12 mouse cellular contexts compared by ENCODE assay signal in genomic region chr9:107586504-107586903, GRCm38 (mm10). TPM values are rescaled to one million over a fixed set of nuclear protein-coding genes. Genes with fewer than 3 reads are reported as not detected.
DNase-seq lines count a peak whose midpoint lies in the region; ATAC-seq lines count a peak whose summit lies in the region.
"Had no signal": no experiment of that assay in that cellular context is flagged by ENCODE, and none has a peak within 500 bp of the region (broad histone marks: within the 10 kb centered on the region; RNA-seq: fewer than 3 reads in every experiment).

No protein-coding gene starts in this region.

- H3K4me2 ChIP-seq in hindbrain, embryonic 12.5 days (replicated peaks): no peak overlapping the region
- peak overlapping the region; percentile 70 for H3K4me2 ChIP-seq in liver, embryonic 13.5 days

- no peak for ATAC-seq in hindbrain, embryonic 12.5 days (ENCODE audit: low FRiP score)
- no peak for ATAC-seq in liver, embryonic 13.5 days (ENCODE audit: low read depth)

- no peak overlapping the region for H3K4me3 ChIP-seq in hindbrain, embryonic 10.5 days
- H3K4me3 ChIP-seq in hindbrain, embryonic 12.5 days: no peak overlapping the region
- H3K4me3 ChIP-seq in liver, embryonic 13.5 days (replicated peaks): peak overlapping the region; percentile 80

- H3K36me3 ChIP-seq in hindbrain, embryonic 10.5 days: peaks cover 42% of the 10 kb centered on the region
- H3K36me3 ChIP-seq in hindbrain, embryonic 12.5 days: peaks cover 27% of the 10 kb centered on the region
- peaks cover 58% of the 10 kb centered on the region for H3K36me3 ChIP-seq in liver, embryonic 13.5 days

- WGBS in hindbrain, embryonic 10.5 days: 92% methylated on average over 5 of the region's 5 CpGs
- WGBS in hindbrain, embryonic 12.5 days: 91% methylated on average over 5 of the region's 5 CpGs
- 76% methylated on average over 5 of the region's 5 CpGs for WGBS in liver, embryonic 13.5 days (ENCODE audit: insufficient replicate concordance)

- peaks cover 44% of the 10 kb centered on the region for H3K4me1 ChIP-seq in hindbrain, embryonic 10.5 days (replicated peaks)
- peaks cover 18% of the 10 kb centered on the region for H3K4me1 ChIP-seq in hindbrain, embryonic 12.5 days
- H3K4me1 ChIP-seq in liver, embryonic 13.5 days (replicated peaks): peaks cover 82% of the 10 kb centered on the region

- peak overlapping the region; percentile 70 for H3K27ac ChIP-seq in hindbrain, embryonic 10.5 days
- H3K27ac ChIP-seq in hindbrain, embryonic 12.5 days: no peak overlapping the region
- H3K27ac ChIP-seq in liver, embryonic 13.5 days: peak overlapping the region; percentile 98

- DNase-seq in cerebellum, adult 11-12 months: peak; percentile 67
- no peak for DNase-seq in cerebellum, adult 11 months
- DNase-seq in hindbrain, embryonic 10.5 days (ENCODE audit: low spot score): no peak
- peak; percentile 48 for DNase-seq in ZHBTc4 (ENCODE audit: low read depth, low spot score)
- no peak for DNase-seq in liver, embryonic 13.5 days
- DNase-seq in neural tube, embryonic 10.5 days (ENCODE audit: extremely low spot score, low spot score): no peak
- DNase-seq in layer of hippocampus, postnatal 36 days: no peak
- DNase-seq: adrenal gland, postnatal 14 days; kidney, adult 9 months had no signal

- H3K9me3 ChIP-seq in hindbrain, embryonic 10.5 days: no peaks in the 10 kb centered on the region
- no peaks in the 10 kb centered on the region for H3K9me3 ChIP-seq in hindbrain, embryonic 12.5 days (replicated peaks)
- H3K9me3 ChIP-seq in liver, embryonic 13.5 days (replicated peaks): no peaks in the 10 kb centered on the region
- H3K9me3 ChIP-seq: lung, embryonic 15.5 days had no signal

- H3K27me3 ChIP-seq in hindbrain, embryonic 10.5 days (ENCODE audit: insufficient read depth, poor library complexity, severe bottlenecking): no peaks in the 10 kb centered on the region
- H3K27me3 ChIP-seq in hindbrain, embryonic 12.5 days: no peaks in the 10 kb centered on the region
- no peaks in the 10 kb centered on the region for H3K27me3 ChIP-seq in liver, embryonic 13.5 days
- H3K27me3 ChIP-seq: CH12.LX; lung, embryonic 15.5 days had no signal

- no peak overlapping the region for H3K9ac ChIP-seq in hindbrain, embryonic 12.5 days
- peak overlapping the region; percentile 77 for H3K9ac ChIP-seq in liver, embryonic 13.5 days

RNA-seq across cellular contexts. Expression of gene Ifrd2, which starts 0.9 kb away (rescaled TPM):
- polyA plus RNA-seq in hindbrain, embryonic 10.5 days (2016; fragmentation: Nextera tagmentation; extraction: Ambion mirVana): 41.1 and 54.1 TPM in 2 replicates
- polyA plus RNA-seq in hindbrain, embryonic 12.5 days (2016; fragmentation: Nextera tagmentation; extraction: Ambion mirVana): 19.5 and 21.9 TPM in 2 replicates
- 167 and 175 TPM in 2 replicates for polyA plus RNA-seq in liver, embryonic 13.5 days (2015; fragmentation: Nextera tagmentation; extraction: Ambion mirVana)
- 10 to 100 TPM; 11.2 to 13.8 TPM for total RNA-seq in layer of hippocampus, postnatal 36 days (2021)

RNA-seq across cellular contexts. Expression of gene Hyal3, which starts 5.9 kb away (rescaled TPM):
- polyA plus RNA-seq in hindbrain, embryonic 10.5 days (2016; fragmentation: Nextera tagmentation; extraction: Ambion mirVana): 0.41 and 0.77 TPM in 2 replicates
- polyA plus RNA-seq in hindbrain, embryonic 12.5 days (2016; fragmentation: Nextera tagmentation; extraction: Ambion mirVana): 1.2 and 1.4 TPM in 2 replicates
- polyA plus RNA-seq in liver, embryonic 13.5 days (2015; fragmentation: Nextera tagmentation; extraction: Ambion mirVana): 0.82 and 1.2 TPM in 2 replicates
- total RNA-seq in layer of hippocampus, postnatal 36 days (2021): 1 to 10 TPM; 1.3 to 1.8 TPM

RNA-seq across cellular contexts. Expression of gene Naa80, which starts 7.8 kb away (rescaled TPM):
- polyA plus RNA-seq in hindbrain, embryonic 10.5 days (2016; fragmentation: Nextera tagmentation; extraction: Ambion mirVana): 19.2 and 20.8 TPM in 2 replicates
- polyA plus RNA-seq in hindbrain, embryonic 12.5 days (2016; fragmentation: Nextera tagmentation; extraction: Ambion mirVana): 13.5 and 15.0 TPM in 2 replicates
- polyA plus RNA-seq in liver, embryonic 13.5 days (2015; fragmentation: Nextera tagmentation; extraction: Ambion mirVana): 10.5 and 12.2 TPM in 2 replicates
- 10 to 100 TPM; 13.5 to 13.8 TPM for total RNA-seq in layer of hippocampus, postnatal 36 days (2021)

RNA-seq across cellular contexts. Expression of gene Hyal1, which starts 9.8 kb away (rescaled TPM):
- 6.6 and 8.4 TPM in 2 replicates for polyA plus RNA-seq in hindbrain, embryonic 10.5 days (2016; fragmentation: Nextera tagmentation; extraction: Ambion mirVana)
- polyA plus RNA-seq in hindbrain, embryonic 12.5 days (2016; fragmentation: Nextera tagmentation; extraction: Ambion mirVana): 8.1 and 9.6 TPM in 2 replicates
- 2.6 TPM in 2 replicates for polyA plus RNA-seq in liver, embryonic 13.5 days (2015; fragmentation: Nextera tagmentation; extraction: Ambion mirVana)
- 1 to 10 TPM; 6.5 to 6.7 TPM for total RNA-seq in layer of hippocampus, postnatal 36 days (2021)

RNA-seq across cellular contexts. Expression of gene Hyal2, which starts 18.8 kb away (rescaled TPM):
- polyA plus RNA-seq in hindbrain, embryonic 10.5 days (2016; fragmentation: Nextera tagmentation; extraction: Ambion mirVana): 134 and 135 TPM in 2 replicates
- 105 and 109 TPM in 2 replicates for polyA plus RNA-seq in hindbrain, embryonic 12.5 days (2016; fragmentation: Nextera tagmentation; extraction: Ambion mirVana)
- 43.8 and 44.7 TPM in 2 replicates for polyA plus RNA-seq in liver, embryonic 13.5 days (2015; fragmentation: Nextera tagmentation; extraction: Ambion mirVana)
- total RNA-seq in layer of hippocampus, postnatal 36 days (2021): 10 to 100 TPM; 13.0 to 13.5 TPM

Comparison
In these comparisons a context has a peak if more than half of its experiments do, and no peak if none do; other contexts are left out.
1. DNase-seq: peak in cerebellum, adult 11-12 months (single experiment) and ZHBTc4 (single experiment); none in cerebellum, adult 11 months (single experiment), hindbrain, embryonic 10.5 days (single experiment), liver, embryonic 13.5 days (single experiment), neural tube, embryonic 10.5 days (single experiment) and layer of hippocampus, postnatal 36 days (0 of 2).